Mouse (Mus musculus): Measurements from ENCODE around the gene Fshr. TPM values are rescaled to one million over a fixed set of nuclear protein-coding genes. Genes with fewer than 3 reads are reported as not detected.
"Not testable (repeated sequence)": the region's sequence is repeated elsewhere in the genome, so short reads cannot be mapped to it uniquely, and the experiment has no call there.

The Fshr gene
- total RNA-seq (2021), result not detected

- intact Hi-C loops (cut with DNase I), result no loop called here
- no peak for DNase-seq (ENCODE audit: low spot score)
Observed at GRCm38 (mm10) chr17:89200575-89200974, at the start of gene Fshr. TSS of gene Fshr (minus strand) at chr17:89200675.

- DNase-seq (ENCODE audit: low spot score), result no peak
- intact Hi-C loops (cut with DNase I), result no loop called here
Observed at GRCm38 (mm10) chr17:89202181-89202580, 1.7 kb upstream of the Fshr start.

- no peak for DNase-seq (ENCODE audit: low spot score)
- intact Hi-C loops (cut with DNase I), result no loop called here
Observed at GRCm38 (mm10) chr17:89173545-89173944, 26.9 kb downstream of the Fshr start.

GRCm38 (mm10) chr17:89164773-89165172 is 35.7 kb downstream of the Fshr start:
- intact Hi-C loops (cut with DNase I), result no loop called here
- no peak for DNase-seq (ENCODE audit: low spot score)

- DNase-seq (ENCODE audit: low spot score), result no peak
- intact Hi-C loops (cut with DNase I), result no loop called here
Observed at GRCm38 (mm10) chr17:89162475-89162874, 38.0 kb downstream of the Fshr start.

- DNase-seq (ENCODE audit: low spot score); intact Hi-C loops (cut with DNase I): not testable (repeated sequence)
Observed at GRCm38 (mm10) chr17:89159343-89159742, 41.1 kb downstream of the Fshr start.

GRCm38 (mm10) chr17:89144806-89145205 is 55.7 kb downstream of the Fshr start:
- no peak for DNase-seq (ENCODE audit: low spot score)

GRCm38 (mm10) chr17:89120023-89120422 is 80.5 kb downstream of the Fshr start:
- intact Hi-C loops (cut with DNase I), result no loop called here
- no peak for DNase-seq (ENCODE audit: low spot score)

More at GRCm38 (mm10) chr17:89144806-89145205, 55.7 kb downstream of the Fshr start:
- intact Hi-C loops (cut with DNase I), result no loop called here

GRCm38 (mm10) chr17:89119250-89119649 is 81.2 kb downstream of the Fshr start:
- no peak for DNase-seq (ENCODE audit: low spot score)
- intact Hi-C loops (cut with DNase I), result no loop called here

- DNase-seq (ENCODE audit: low spot score), result no peak
- intact Hi-C loops (cut with DNase I), result no loop called here
Observed at GRCm38 (mm10) chr17:89113944-89114343, 86.5 kb downstream of the Fshr start.

- no peak for DNase-seq (ENCODE audit: low spot score)
- intact Hi-C loops (cut with DNase I), result no loop called here
Observed at GRCm38 (mm10) chr17:89100719-89101350, 99.6 kb downstream of the Fshr start.

- DNase-seq (ENCODE audit: low spot score); intact Hi-C loops (cut with DNase I): not testable (repeated sequence)
Observed at GRCm38 (mm10) chr17:89099733-89100132, 100.7 kb downstream of the Fshr start.

- no peak for DNase-seq (ENCODE audit: low spot score)
- intact Hi-C loops (cut with DNase I), result no loop called here
Observed at GRCm38 (mm10) chr17:89089692-89090475, 110.6 kb downstream of the Fshr start.

- no peak for DNase-seq (ENCODE audit: low spot score)
- intact Hi-C loops (cut with DNase I), result no loop called here
Observed at GRCm38 (mm10) chr17:89082897-89083296, 117.6 kb downstream of the Fshr start.

GRCm38 (mm10) chr17:89079706-89080105 is 120.8 kb downstream of the Fshr start:
- no peak for DNase-seq (ENCODE audit: low spot score)
- intact Hi-C loops (cut with DNase I), result no loop called here

GRCm38 (mm10) chr17:89064327-89065095 is 136.0 kb downstream of the Fshr start:
- intact Hi-C loops (cut with DNase I), result no loop called here
- DNase-seq (ENCODE audit: low spot score), result no peak

GRCm38 (mm10) chr17:89062348-89062949 is 138.0 kb downstream of the Fshr start:
- intact Hi-C loops (cut with DNase I), result no loop called here
- DNase-seq (ENCODE audit: low spot score), result no peak

GRCm38 (mm10) chr17:89051031-89051563 is 149.4 kb downstream of the Fshr start:
- DNase-seq (ENCODE audit: low spot score), result no peak
- intact Hi-C loops (cut with DNase I), result loop anchor here (10.0 kb wide), 1 partner anchor 1184 kb away; no protein-coding TSS in a partner anchor

GRCm38 (mm10) chr17:89049071-89049470 is 151.4 kb downstream of the Fshr start:
- DNase-seq (ENCODE audit: low spot score), result no peak
- intact Hi-C loops (cut with DNase I), result no loop called here

- intact Hi-C loops (cut with DNase I), result no loop called here
Observed at GRCm38 (mm10) chr17:89046016-89046415, 154.5 kb downstream of the Fshr start.

More at GRCm38 (mm10) chr17:89046016-89046415, 154.5 kb downstream of the Fshr start:
- no peak for DNase-seq (ENCODE audit: low spot score)

Data from heart, postnatal 25 days (tissue).